Mouse (Mus musculus) adrenal gland, adult 2 months (tissue): ENCODE measurements around the gene Msi2. TPM values are rescaled to one million over a fixed set of nuclear protein-coding genes. Genes with fewer than 3 reads are reported as not detected.
A peak's percentile ranks its signal among the peaks of the same experiment; 100 is the strongest.

Source experiments
- DNase-seq: peaks from one replicate; pipeline ENCODE4 v3.0.0; 2021
- polyA plus RNA-seq: library from polyadenylated mRNA; depleted of rRNA; stranded (reverse); fragments of >200 nt; gene quantifications from 2 replicates; pipeline ENCODE4 v1.2.3, GENCODE M21; 2012
- total RNA-seq, 2 experiments: library from RNA; stranded (reverse); gene quantifications; 2 replicates each; pipeline ENCODE4 v1.2.3; 2021

The Msi2 gene
- total and polyA plus RNA-seq, 3 experiments: 39.1 to 214 (median 205) TPM

DNA sequence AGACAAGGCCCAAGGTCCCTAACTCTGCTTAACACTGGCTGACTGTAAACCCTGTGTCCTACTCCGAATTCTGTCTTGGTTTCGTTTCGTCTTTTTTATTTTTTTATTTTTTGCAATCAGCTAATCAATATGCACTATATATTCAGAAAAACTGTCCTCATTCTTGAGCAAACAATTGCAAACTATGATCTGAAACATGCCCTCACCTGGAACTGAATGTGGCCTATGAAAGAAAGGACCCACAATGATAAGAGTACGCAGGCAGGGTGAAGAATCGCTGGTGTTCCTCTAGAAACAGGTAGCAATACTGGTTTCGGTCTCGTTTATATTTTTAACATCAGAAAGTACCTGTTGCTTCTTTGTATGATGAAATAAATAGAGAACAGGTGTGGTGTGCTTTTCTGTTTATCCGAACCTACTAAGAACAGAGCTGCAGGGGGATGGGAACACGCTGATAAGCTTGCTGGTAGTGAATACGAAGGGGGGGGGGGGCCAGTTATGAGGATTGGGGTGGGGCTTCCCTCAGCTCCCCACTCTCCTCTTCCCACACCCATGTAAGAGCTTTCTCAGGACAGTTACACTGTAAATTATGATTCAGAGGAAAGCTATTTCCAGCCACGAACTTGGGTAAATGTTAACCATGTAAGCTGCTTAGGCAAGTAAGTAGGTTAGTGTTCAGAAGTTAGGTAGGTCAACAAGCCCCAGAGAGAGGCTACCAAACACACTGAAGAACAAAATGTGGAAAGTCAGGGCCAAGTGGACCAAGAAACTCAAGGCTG lies 103.6 kb downstream of the Msi2 start:
- no peak for DNase-seq

DNA sequence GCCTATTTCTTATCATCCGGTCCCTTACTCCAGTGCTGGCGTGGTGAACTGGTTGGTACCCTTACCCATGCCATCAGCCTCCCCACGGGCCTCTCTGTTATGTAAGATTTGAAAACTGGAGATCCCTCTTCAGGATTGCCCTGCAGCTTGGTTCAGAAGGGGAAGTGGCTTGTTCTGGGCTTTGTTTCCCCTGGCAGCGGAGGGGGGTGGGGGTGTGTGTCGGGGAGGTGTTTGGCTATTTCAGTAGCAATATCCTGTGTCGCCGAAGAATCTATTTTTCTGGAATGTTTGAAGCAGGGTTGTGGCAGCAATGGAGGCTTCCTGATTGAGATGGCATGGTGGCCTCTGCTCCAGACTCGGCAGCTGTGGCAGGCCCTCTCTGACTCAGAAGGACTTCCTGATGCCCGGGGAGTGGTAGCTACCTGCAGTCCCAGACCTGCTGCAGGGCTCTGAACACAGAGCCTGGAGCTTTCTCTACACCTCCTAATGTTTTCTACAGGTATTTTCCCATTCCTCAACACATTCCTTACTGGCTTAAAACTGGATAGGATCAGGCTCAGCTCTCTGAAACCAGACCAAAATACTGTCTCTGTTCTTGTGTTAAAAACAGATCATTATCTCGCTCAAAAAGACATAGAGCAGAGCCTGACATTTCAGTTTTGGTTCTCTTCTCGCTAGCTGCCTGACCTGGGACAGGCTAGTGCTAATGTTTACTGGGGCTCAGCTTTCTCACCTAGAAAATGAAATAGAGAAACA lies 104.4 kb downstream of the Msi2 start:
- DNase-seq: no peak

DNA sequence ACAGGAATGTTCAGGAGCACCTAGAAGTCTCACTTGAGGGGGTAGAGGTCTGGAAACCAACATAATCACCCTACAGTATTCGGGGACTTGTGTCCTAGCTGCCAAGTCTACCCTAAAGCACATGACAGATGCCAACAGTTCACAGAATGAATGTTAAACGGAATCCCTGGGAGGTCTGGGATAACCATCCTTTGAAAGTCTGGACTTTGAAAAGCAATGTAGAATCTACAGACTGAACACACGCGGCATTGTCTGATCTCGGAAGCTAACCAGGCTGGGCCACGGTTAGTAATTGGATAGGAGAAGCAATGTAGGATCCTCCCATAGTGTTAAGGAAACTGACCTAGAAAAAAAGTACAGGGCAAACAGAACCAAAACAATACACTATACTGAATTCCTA lies 105.3 kb downstream of the Msi2 start:
- DNase-seq: no peak

DNA sequence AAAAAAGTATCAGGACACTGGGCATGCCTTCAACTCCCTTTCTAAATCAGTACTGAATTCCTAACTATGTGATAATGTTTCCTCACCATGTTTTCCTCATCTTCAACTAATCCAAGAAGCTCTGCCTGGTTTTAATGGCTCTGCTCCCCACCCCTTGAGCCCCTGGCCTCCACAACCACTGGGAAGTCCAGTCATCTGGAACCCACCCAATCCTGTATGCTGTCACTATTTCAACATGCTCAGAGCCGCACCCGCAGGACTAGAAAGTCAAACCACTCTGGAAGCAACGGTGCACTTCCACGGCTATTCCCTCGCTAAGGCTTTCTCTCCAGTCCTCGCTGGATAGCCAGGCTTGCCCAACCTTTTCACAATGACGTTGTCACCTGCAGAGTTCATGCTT lies 106.2 kb downstream of the Msi2 start:
- no peak for DNase-seq

DNA sequence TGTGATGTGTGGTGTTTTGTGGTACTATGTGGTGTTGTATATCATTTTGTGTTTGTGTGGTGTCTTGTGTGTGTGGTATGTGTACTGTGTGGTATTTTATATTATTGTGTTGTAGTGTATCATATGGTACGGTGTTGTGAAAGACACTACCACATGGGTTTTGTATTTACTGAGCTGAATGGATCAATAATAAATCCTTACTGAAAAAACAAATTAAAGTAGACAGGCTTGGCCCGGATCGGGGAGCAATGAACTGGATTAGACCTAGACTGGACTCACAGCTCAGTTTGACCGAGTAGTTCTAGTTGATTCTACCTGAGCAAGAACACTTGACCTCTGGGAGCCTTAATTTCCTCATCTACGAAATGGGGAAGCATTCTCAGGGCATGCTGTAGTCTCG lies 107.5 kb downstream of the Msi2 start:
- DNase-seq: no peak

DNA sequence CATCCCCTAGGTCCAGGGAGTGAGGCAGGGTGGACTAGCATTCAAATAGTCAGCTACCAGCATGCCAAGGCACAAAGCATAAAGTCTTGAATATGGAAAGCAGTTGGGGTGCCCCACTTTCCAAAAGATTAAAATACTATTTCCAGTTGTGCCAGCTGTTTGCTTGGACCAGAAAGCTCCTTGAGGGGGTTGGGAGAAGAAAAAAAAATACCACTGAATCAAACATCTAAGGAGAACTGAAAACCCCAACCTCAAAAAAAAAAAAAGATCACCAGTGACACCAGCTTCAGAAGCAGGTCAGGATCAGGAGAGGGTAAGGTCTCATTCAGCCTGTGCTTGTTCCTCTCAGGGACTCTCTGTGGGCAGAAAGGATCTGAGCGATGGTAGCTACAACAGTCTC lies 108.2 kb downstream of the Msi2 start:
- DNase-seq: no peak

DNA sequence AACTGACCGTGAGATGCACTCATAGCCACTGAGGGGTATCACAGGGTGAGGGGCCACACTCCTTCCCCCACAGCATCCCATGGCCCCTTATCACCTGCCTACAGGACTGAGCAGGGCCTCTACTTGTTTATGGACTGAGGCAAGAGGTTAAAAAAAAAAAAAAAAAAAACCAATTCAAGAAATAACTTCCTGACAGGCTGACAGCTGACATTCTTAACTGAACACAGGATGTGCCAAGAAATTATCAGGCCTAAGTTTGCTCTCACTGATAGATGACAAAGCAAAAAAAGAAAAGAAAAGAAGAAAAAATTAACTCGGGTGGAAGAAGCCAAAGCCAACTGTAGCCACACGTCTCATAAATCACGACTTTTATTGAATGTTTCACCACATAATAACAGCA lies 109.7 kb downstream of the Msi2 start:
- no peak for DNase-seq

DNA sequence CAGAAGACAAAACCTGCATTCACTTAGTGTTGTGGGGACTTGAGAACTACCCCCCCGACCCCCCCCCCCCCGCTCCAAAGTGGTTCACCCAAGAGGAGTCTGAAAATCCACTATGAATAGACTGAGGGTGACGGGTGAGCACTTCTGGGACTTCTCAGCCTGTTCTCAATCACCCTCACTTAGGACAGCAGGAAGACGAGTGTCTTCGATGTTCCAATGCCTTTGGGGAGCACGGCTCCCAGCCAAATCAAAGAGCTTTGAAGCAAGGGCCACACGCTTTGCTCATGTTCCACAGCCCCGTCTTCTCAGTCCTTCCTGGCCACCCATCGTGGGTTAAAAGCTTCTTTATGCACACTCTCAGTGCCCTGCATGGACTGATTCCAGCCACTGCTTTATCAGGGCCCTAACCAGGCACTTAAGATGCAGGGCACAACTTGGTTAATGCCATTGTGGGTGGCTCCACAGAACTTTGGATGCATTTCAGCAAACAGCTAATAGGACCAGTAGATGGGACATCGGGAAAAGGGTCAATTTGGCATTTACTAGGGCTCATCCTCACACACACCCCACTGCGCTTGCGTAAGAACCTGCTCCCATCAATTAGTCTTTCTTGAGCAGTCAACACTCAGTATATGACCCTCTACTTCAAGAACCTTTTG lies 110.5 kb downstream of the Msi2 start:
- no peak for DNase-seq

DNA sequence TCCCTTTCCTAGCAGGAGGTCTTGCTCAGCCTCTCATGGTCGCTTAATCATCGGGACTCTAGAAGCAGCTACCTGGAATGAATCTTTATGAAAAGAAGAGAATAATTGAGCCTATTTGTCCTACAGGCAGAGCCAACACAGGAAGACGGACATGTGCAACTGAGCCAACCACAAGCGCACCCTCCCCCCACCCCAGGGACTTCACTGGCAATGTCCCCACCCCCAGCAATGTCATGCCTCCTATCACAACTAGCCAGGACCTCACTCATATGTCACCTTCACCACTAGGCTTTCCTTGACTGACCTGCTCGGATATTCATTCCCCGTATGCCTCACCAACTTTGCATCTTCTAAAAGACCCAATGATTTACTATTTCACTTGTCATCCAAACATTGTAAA lies 112.5 kb downstream of the Msi2 start:
- DNase-seq: no peak

DNA sequence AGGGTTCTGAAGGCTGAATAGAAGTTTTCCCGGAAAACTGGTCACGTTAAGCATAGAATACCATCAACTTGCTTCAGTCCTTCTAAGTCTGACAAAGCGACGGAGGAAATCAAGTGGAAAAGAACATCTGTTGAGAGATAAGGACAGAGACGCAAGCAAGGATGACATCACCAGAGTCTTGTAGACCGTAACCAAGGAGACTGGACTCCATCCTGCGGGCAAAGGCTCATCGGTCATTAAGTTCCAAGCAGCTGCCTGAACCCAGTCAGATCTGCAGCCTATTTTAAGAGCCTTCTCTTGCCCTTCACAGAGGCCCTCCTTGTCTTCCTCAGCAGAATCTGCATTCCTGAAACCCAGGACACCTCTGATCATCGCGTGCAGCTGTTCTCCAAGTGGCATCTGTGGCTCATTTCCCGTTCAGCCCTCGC lies 113.2 kb downstream of the Msi2 start:
- DNase-seq: no peak

DNA sequence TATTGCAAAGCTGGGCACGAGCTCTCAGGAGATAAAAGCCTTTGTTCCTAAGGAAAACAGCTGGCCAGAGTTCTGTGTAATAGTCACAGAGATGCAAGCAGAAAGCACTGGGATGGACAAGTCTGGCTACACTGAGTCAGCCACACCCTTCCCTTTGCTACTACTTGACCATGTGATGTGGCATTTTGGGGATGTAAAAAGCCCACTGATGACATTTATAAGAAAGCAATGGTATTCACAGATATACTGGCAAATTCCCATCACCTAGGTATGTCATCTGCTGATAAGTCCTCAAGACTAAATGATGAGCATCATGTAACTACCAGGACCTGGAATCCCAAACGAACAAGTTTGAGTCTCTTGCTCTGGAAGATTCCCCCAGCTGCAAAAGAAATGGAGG lies 113.7 kb downstream of the Msi2 start:
- DNase-seq: no peak

DNA sequence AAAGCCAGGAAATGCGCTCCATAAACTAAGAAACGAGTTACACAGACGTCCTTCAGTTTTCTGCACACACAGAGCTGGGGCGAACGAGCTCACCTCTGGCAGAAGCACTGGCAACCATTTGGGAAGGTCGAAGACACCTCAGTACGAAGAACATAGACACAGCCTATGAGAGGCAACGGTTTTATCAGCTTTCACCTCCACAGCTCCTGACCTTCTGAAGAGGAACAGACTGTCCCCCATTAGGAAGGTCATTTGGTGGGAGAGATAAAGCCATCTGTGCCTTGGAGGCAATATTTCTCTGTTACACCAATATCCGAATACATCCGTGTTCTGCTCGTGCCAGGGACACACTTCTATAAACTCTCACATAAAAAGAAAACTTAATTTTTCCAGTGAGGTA lies 114.9 kb downstream of the Msi2 start:
- DNase-seq: no peak

DNA sequence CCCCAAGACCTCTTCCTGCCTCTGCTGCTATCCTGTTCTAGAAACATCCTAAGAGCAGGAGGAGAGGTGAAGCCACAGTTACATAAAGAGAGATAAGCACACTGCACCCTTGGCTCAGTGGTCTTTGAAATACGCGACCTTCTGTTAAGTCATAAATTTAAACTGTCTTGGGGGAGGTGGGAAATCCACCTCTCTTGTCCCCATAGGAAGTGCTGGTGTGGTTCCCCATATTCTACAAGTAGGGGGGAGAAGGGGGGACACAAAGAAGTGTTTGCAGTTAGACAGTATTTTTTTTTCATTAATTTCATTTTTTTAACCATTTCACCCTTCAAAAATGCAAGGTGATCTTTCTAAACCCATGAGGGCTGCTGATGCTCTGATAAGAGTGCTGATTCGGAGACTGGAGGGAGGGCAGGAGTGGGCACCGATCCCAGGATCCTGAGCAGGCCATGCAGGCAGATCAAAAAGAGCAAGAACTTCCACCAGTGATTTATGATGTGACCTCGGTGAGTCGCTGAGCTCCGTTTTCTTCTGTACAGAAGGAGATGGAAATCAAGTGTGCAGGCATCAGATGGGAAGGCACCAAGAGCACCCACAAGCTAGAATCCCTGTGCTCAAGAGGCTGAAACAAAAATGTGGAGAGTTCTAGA lies 115.7 kb downstream of the Msi2 start:
- peak; percentile 87 for DNase-seq

DNA sequence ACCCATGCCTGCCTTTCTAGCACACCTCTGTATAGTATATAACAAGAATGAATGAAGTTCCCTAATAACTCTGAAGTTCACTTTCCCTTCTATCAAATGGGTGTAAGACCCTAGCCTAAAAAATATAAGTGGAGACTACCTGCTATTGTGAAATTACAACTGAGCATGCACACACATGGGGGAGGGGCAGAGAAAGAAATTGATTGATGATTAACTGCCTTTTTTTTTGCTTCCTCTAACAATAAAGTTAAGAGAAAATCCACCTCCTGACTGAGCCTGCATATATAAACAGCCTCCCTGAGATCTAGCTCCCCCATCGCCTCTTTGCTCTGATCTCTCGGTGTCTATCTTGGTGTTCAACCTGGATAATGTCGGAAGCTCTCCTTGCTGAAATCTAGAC lies 118.1 kb downstream of the Msi2 start:
- no peak for DNase-seq

DNA sequence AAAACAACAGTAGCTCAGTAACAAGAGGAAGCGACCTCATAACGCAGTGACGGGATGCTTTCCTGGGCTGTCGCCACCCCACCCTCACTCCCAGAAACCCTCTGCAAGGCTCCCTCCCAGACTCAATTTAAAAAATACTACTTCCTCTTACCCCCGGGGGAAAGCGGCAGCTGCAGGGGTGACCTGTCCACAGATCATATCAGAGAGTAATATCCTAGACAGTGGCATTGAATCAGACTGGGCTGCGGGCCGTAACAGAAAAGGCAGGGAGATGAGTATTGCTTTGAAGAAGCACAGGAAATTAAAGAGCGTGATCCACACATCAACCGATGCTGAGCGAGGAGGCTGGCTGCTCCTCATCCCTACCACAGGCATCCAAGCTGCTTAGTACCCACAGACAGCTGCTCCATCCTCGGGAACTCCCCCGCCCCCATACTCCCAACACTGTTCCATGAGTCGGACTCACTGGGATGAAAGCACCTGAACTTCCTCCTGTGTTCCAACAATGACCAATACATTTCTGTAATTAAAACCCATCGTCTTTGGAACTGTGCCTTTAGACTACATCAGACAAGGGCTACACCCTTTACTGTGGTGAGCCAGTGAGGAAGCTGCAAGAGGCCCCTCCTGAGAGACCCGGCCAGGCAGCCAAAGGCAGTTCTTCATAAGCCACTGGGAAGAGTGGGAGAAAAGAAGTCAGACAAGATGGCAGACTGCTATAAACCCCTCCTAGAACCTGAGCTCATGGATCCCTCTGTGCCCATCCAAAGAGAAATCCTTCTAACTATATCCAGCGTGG lies 118.8 kb downstream of the Msi2 start:
- DNase-seq: no peak

DNA sequence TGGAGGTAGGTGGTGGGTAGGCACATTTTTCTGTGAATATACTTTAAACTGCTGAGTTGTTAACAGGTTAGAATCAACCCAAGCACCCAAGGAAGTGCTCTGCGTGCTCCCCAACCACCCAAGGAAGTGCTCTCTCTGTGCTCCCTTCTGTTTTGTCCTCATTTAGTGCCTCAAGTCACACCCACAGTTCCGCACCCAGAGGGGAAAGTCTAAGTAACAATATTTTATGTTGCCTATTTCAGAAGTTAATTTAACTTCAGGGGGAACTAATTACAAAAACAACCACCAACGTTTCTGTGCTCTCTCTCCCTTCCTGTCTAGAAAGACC lies 119.5 kb downstream of the Msi2 start:
- no peak for DNase-seq

DNA sequence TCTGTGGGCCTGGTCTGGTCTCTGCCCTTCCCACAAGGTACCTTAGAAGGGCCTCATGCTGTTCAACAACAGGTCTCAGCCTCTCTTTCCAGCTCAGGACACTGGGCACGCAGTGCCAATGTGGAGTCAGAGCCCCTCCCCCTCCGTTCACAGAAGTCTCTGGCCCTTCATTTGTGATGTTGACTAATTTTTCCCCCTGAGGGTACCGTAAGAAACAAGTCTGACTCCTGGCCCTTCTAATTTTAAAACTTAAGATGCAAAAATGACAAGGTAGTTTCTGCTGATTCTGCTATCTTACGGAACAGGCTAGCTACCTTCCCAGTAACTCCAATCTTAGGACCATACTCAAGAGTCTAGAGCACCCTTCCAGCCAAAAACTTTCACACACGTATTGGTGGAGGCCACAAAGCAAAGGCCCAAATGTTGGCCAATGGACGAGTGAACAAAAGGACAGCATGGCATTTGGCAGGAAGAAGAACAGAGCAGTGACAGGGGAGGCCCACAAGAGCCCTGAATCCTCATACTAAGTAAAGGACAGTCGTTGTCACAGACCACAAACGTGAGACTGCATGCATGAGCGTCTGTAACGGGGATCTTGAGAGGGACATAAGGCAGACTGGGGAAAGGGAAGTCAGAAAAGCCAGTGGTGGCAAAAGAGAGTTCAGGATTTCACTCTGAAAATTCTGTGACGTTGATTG lies 120.0 kb downstream of the Msi2 start:
- no peak for DNase-seq

DNA sequence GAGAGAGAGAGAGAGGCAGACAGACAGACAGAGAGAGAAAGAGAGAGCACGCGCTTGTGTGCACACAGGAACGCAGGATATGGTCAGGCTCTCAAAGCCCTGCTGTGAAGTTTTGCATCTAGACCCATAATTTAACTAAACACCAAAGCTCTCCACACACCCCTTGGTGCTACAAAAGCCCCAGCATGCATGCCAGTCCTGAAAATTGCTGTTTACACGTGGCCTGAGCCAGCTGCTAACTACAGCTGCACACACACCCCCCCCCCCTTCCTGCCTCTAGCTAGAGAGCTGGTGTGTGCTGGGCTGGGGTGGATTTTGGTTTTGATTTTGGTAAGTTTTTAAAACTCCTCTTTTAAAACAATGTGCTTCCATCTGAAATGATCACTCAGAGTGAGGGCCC lies 122.7 kb downstream of the Msi2 start:
- no peak for DNase-seq

DNA sequence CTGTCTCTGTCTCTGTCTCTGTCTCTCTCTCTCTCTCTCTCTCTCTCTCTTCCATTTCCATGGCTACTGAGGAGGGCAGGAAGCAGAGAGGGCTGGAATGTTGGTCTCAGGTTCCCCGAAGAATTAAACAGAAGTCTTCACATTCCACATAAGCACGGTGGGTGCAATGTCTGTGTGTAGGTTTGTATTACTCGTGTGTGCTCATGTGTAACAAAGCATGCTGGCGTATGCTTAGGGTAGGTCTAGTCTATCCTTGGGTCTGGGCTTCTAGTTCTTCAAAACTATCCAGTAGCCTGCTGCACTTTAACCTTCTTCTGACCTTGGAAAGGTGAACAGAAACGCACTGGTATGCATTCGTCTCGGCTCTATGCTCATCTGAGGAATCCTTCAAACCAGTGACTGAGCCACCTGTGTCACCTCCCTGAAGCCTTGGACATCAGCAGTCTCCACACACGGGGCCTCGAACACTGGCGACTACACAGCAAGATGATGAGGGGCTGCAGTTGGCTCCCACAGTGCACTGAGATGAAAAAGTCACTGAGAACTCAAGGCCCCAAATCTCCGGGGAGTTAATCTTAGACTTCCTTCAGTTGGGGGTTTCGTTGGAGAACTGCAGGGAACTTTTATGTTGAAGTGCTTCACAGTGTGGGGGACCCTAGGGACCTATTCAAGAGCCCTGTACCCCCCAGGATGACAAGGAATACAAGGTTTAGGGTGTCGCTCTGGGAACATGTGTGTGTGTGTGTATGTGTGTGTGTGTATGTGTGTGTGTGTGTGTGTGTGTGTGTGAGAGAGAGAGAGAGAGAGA lies 123.3 kb downstream of the Msi2 start:
- DNase-seq: no peak

DNA sequence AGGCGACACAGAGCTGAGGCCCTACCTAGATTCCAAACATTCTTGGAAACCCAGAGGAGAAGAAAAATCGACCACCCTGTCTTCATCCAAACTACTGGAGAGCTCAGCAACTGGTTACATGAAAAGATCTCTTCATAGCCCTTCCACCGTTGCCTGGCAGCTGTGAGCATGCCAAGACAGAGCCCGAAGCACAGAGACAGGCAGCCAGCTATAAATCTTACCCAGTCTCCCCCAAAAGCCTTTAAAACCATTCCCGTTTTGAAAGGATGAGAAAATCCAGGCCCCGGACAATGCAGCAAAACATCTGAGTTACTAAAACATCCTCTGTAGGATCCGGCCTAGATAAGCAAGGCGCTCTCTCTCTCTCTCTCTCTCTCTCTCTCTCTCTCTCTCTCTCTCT lies 124.3 kb downstream of the Msi2 start:
- DNase-seq: no peak
